Mouse (Mus musculus) brain, embryonic 18.5 days (tissue): ENCODE measurements around the gene Traf1.

Source experiments
- DNase-seq: peaks from one replicate; pipeline ENCODE4 v3.0.0-alpha.2; 2012; ENCODE audit warnings: low read depth, low spot score

Gene Traf1

DNA sequence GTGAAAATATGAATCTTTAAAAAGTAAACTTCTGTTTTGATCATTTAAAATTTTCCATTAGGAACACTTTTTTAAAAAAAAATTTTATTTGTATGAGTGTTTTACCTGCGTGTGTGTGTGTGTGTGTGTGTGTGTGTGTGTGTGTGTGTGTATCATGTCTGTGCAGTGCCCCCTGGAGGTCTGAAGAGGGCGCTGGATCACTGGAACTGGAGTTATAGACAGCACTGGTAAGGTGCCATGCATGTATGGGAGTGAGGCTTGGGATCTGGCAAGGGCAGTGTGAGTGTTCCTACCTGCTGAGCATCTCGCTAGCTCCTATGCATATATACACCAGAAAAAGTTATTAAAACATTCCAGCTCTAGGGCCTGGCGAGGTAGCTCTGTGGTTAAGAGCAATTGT lies 59.8 kb downstream of the Traf1 start:
- DNase-seq, result no peak

DNA sequence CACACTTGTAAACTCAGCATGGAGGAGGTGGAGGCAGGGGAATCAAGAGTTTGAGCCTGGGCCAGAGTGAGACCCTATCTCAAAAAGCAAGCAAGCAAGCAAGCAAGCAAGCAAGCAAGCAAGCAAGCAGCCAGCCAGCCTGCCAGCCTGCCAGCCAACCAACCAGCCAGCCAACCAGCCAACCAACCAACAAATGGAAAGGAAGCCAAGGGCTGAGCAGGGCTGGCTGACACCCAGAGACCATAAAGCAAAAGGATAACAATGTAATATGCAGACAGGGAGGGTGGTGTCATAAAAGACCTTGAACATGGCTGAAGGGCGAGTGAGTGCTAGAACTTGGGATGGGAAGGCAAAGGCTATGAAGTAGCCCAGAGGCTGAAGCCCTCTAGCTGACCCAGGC lies 61.2 kb downstream of the Traf1 start:
- DNase-seq, result no peak

DNA sequence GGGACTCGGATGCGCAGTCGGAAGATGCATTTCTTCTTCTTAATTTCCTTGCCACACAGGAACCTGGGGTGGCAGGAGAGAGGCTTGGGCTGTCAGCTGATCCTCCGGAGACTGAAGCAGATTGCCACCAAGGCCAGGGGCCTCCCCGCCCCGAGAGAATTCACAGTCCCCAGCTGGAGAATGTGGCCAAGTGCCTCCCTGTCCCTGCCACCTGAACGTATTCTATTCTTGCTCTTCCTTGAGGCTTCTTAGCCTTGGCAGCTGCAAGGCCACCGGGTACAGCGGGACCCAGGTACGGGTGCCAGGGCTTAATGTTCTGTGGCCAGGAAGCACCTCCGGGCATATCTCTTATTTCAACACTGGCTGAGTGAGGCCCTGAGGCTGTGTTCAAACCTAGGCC lies 61.9 kb downstream of the Traf1 start:
- DNase-seq, result no peak

DNA sequence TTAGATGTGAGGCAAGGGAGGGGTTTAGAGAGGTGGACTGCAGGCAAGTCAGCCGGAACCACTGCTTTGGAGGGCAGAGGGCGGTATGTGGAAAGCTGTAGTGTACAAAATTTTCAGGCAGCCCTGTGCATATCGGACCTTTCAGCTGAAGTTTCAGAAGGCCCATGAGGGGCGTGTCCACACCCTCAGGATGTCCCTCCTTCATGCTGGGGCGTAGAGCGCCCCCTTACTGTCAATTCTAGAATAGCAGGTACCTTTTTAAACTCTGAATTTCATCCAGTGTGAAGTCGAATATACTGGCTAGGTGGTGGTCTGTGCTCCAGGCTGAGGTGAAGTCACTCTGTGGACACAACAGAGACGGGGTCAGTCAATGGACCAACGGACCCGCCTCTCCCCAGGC lies 63.8 kb downstream of the Traf1 start:
- DNase-seq, result no peak

DNA sequence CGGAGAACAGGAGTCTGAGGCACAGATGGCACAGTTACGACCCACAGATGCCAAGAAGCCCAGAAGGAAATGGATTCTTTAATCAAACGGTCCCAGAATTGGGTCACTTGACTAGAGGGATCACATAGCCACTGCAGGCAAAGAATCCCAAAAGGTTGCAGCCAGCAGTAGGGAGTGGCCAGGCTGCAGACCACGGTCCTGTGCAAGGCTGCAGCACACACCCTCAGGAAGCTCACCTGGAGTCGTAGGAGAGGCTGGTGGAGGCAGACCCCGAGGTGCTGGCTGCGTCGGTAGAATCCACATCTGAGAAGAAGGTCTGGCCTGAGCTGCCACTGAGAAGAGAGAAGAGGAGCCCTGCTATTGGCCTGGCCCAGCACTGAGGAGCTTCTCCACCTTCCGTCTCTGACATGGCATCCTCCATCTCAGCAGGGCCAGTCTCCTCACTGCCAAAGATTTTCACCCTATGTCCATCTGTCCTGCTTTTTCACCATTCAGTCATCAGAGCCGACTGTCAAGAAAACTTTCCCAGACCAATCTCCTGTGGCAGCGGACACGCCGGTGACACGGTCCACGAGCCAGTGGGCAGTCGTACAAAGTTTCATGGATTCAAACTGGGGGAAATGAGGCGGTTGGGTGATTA lies 64.6 kb downstream of the Traf1 start:
- no peak for DNase-seq

DNA sequence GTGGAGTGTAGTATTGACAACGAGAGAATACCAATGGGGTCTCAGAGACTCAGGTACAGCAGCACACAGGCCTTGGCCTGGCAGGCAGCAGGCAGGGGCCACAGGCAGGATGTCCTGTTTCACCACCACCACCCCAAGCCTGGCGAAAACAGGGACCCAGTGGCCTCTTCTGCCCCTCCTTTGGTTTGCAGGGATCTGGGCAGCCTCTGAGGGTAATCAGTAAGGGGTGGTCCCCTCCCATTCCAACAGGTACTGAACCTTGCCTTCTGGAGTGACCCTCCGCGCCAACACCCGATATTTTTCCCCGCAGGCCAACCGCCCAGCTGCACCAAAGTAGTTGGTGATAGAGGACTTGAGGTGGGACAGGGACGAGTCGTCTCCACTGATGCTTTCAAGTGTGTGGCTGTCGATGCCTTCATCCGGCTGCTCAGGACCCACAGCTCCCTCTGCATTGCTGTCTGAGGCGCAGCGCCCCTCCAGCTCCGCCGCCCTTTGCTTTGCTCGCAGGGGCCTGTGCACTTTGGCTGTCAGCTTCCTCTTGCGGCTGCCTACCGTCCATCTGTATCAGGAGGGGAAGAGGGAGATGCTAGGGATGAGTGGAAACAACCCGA lies 66.0 kb downstream of the Traf1 start:
- no peak for DNase-seq

DNA sequence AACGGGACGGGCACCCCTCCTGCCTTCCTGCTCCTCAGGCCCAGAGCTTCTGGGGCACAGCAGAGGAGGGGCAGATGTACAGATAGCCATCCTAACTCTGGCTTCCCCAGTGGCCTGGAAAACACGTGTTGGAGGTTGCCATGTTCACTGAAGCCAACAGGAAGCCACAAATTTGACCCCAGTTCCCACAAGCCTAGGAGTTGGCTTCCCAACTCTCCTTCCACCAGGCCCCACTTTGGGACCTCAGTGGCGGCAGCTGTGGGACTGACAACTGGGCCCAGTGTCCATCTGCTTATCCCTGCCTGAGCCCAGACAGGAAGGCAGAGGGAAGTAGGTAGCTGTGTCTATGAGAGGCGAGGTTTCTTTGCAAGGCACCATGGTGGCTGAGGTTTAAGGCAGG lies 67.6 kb downstream of the Traf1 start:
- no peak for DNase-seq
